Mouse (Mus musculus) T-helper 1 cell (primary cell): ENCODE measurements around the gene Cib4.

ENCODE experiments used
- in situ Hi-C: fragments of 300-600 bp; cut with MboI, MseI; formaldehyde crosslinking; loops from one replicate; pipeline ENCODE4 v1.15.1; 2025; ENCODE audit warnings: high pct_unique_total_duplicates

The Cib4 gene

GRCm38 (mm10) chr5:30444327-30444895, 101.2 kb downstream of the Cib4 start:
- in situ Hi-C loops, result no loop called here

- in situ Hi-C loops, result no loop called here
Measured at GRCm38 (mm10) chr5:30442196-30442595, 103.4 kb downstream of the Cib4 start.

DNA sequence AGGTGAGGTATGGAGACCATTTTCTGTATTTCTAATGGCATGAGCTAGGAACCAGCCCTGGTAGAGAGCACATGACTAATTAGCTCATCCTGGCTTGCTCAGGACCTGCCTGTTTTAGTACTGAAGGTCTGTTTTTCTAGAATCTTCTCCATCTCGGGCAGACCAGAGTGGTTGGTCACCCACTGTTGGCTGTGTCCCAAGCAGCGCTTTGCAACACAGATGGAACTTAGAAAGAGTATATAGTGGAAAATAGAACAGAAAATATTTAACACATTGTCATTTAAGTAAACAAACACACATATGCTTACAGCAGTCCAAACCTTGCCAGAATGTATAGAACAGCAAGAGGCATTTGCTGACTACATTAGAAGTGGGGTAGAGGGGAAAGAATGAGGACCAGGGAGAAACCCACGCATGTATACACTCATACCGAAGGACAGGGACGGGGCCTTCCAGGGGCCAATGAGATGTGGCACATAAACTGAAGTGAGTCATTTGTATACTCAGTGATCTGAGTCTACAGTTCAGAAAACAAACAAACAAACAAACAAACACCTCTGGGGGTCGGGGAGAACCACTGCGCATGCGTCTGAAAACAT, 105.2 kb downstream of the Cib4 start:
- in situ Hi-C loops, result no loop called here

DNA sequence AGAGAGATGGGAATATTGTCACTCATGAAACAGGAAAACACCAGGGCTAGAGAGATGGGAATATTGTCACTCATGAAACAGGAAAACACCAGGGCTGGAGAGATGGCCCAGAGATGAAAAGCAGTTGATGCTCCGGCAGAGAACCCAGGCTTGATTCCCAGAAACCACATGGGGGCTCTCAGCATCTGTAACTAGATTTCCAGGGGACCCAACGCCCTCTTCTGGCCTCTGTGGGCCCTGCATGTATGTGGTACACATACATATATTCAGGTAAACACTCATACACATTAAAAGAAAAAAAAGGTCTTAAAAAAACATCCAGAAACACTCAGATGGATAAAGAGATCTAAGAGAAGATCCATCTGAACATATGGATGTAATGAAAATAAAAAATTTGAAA, 106.7 kb downstream of the Cib4 start:
- in situ Hi-C loops, result no loop called here
